Mouse (Mus musculus) embryonic fibroblast, embryonic 13.5 days (primary cell): ENCODE results near the gene Cd52.
A peak's percentile ranks its signal among the peaks of the same experiment; 100 is the strongest.

Experiments
- CTCF ChIP-seq: IDR thresholded peaks from 2 replicates; pipeline ENCODE4 v1.5.1; 2011; ENCODE audit warnings: mild to moderate bottlenecking, control low read depth, low read length, moderate library complexity, borderline replicate concordance; ENCODE audit not compliant: insufficient read depth
- POLR2A ChIP-seq: IDR thresholded peaks from 2 replicates; pipeline ENCODE4 v1.6.1; 2011; ENCODE audit warnings: low read depth, mild to moderate bottlenecking, control low read depth, low read length, moderate library complexity

DNA sequence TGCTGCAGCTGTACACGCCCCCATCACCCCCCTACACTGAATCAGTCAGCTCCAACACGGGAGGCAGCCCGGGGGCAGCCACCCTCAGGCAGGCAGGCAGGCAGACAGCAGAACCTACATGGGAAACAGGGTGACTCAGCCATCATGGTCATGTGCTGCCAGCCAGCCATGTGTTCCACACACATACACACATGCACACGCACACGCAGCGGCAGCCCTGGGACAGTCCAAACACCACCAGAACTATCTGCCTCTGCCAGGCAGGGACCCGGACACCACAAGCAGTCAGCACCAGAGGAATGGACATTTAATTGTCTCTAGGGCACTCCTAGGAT, 32.2 kb upstream of the Cd52 start:
- TF ChIP-seq POLR2A (peak; percentile 39; the same call in 1 of the 2 replicates), CTCF (no peak)
